Mouse (Mus musculus): Measurements from ENCODE around the gene Rprd1b.

Gene Rprd1b

DNA sequence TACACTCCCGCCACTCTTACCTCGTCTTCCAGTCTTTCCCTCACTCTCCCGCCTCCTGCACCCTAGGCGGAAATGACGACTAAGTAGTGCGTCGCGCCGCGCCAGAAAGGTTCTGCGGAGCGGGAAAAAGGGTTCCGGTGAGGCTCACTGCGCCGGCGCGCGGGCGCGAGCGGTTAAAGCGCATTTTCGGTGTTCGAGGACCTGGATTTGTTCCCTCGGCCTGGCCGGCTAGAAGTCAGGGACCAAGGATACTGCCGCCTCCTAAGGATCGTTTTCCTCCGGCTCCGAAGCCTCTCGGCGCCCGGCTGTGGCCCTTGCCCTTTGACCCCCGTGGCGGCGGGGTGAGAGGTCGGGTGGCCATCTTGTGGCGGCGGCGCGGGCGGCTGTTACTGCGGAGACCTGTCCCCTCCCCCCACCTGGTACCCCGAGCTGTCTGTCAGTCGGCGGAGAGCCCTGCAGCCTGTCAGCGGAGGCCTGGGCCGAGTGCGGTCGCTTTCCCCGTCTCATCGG lies at the start of gene Rprd1b, which contains the start of gene Tti1:
TSS of gene Rprd1b (plus strand) at position 144 of the 510 bp plus-strand sequence.
TSS of gene Tti1 (minus strand) at position 80 of the 510 bp plus-strand sequence.
- in situ Hi-C loops (cut with MboI, MseI), result no loop called here

DNA sequence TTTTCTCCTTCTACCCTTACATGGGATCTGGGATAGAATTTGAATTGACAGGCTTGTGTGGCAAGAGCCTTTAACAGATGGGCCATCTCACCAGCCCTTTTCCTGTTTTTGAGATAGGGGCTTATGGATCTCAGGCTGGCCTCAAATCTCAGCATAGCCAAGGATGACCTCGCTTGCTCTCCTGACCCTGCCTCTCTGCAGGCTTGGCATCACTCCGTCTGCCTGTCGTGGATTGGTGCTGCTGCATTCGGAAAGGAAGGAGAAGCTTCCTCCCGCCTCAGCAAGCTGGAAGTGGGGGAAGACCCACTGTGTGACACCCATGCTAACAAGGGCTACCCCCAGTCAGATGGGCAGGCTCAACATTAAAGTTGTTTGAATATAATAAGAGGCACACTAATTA lies 49.1 kb upstream of the Rprd1b start:
- in situ Hi-C loops (cut with MboI, MseI), result no loop called here

DNA sequence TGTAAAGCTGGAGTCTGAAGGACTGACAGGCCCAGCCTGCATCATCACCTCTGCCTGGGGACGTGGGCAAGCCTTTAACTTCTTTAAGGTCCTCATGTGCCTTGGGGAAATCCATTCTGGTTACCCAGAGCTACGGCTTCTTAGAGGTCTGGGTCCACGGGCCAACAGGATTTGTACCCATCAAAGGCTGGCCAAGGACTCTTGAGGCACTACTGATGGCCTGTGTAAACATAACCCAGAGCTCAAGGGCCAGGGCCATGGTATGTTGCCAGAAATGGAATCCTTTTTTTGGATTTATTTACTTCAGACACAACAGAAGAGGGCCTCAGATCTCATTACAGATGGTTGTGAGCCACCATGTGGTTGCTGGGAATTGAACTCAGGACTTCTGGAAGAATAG lies 45.6 kb upstream of the Rprd1b start:
- in situ Hi-C loops (cut with MboI, MseI), result no loop called here

DNA sequence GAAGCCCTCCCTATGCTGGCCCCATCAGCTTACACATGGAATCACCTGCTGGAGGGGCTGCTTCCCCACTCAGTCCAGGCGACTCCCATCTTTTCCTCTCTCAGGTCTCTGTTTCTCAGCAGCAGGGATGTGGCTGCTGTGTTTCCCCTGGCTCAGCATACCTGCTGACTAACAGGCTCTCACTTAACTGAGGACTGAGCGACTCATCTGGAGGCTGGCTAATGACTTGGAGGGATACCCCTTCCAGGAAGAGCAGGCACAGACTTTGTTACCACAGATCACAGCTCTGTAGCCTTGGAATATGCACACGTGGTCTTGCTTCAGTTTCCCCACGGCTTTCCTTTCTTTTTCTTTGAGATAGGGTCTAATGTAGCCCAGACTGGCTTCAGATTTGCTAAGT lies 45.0 kb upstream of the Rprd1b start:
- in situ Hi-C loops (cut with MboI, MseI), result no loop called here

GRCm38 (mm10) chr2:157985611-157986010 lies 42.7 kb upstream of the Rprd1b start:
- in situ Hi-C loops (cut with MboI, MseI), result no loop called here

DNA sequence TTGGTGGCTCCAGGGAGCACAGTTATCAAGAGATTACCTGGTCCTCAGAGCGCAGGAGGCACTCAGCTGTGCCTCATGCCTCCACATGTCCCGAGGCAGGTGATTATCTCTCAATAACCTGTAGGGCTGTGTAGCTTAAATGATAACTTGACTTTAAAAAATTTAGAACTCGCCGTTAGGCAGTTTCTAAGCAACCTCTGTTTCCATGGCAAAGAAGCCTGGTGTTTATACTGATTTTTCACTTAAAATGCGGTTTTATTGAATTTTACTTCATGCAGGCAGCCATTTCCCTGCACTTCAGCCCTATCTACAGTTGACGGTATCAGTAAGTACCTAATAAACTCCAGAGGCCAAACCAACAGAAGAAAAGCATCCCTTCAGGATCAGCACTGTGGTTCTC lies 42.1 kb upstream of the Rprd1b start:
- in situ Hi-C loops (cut with MboI, MseI), result no loop called here

DNA sequence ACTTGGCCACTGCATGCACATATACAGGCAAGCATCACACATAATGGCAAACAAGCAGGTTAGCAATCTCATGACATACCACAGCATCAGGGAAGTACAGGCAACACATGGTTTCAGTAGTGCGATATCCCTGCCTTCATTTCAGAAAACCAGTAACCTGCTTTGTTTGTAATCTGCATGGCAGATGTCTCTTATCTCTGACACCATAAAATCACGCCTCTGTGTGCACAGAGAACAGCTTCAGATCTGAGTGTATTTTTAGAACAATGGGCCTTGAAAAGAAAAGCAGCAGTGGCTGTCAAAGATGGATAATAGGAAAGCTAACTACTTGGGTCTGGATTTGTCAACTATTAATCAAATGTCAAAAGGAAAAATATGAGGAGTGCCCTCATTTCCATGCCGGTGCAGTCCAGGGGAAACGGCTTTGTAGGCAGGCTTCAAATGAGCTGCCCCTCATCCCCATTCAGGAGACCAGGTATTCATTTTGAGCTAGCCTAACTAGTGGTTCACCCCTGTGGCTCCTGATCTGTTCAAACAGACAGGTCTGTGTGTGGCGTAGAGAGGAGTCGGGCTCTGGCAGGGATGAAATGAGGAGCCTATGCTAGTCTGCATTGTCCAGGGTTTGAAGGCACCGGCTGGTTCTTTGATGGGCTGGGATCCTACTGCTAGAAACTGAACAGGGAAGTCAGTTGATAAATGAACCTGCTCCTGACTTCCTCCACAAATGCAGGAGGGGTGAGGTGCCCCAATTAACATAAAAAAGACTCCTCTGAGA lies 39.7 kb upstream of the Rprd1b start:
- in situ Hi-C loops (cut with MboI, MseI), result no loop called here

GRCm38 (mm10) chr2:157989946-157990345 lies 38.4 kb upstream of the Rprd1b start:
- in situ Hi-C loops (cut with MboI, MseI), result no loop called here

DNA sequence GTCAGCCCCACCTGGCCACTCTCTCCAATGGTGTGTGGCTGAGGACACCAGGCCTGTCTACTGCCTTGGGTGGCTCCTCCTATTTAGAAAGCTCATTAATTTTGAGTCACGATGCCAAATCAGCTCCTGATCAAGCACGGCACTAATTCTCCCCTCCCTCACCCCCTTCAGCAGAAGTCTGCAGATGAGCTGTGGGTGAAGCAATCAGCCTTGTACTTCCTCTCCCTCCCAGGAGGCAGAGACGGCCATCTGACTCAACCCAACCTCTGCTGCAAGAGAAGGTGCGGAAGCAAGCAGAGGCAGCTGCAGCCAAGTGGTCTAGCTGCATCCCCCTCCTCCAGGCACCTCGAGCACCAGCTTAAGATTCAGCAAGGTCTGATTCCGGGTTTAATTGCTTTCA lies 37.3 kb upstream of the Rprd1b start:
- in situ Hi-C loops (cut with MboI, MseI), result no loop called here

DNA sequence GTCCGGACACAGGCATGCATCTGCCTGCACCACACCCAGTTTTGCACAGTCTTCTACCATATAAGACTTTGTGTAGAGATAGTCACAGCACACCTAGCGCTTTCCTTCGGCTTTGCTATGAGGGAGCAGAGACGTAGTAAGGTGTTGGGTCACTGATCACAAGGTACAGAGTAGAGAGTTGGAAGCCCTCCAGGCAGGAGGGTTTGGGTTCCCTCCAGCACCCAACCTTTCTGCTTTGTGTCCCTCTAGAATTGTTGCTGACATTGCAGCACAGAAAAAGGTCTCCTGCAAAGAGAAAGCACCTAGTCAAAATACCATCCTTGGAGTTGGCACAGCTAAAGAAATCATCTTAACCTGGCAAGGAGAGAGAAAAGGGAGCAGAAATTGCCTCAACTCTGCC lies 35.8 kb upstream of the Rprd1b start:
- in situ Hi-C loops (cut with MboI, MseI), result no loop called here

DNA sequence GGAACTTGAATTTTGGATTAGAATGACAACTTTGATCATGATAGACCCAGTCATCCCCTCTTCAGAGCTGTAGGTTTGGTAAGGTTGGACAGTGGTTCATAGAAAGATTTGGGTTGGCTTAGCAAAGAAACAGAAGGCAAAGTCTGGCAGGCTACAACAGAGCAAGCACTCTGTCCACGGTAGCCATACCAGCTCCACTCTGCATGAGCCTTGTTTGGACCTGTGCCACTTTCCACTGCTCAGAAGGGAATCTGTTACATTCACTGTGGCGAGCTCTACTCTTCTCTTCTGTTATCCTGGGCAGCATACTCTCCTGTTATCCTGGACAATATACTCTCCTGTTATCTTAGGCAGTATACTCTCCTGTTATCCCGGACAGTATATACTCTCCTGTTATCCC lies 29.5 kb upstream of the Rprd1b start:
- in situ Hi-C loops (cut with MboI, MseI), result no loop called here

DNA sequence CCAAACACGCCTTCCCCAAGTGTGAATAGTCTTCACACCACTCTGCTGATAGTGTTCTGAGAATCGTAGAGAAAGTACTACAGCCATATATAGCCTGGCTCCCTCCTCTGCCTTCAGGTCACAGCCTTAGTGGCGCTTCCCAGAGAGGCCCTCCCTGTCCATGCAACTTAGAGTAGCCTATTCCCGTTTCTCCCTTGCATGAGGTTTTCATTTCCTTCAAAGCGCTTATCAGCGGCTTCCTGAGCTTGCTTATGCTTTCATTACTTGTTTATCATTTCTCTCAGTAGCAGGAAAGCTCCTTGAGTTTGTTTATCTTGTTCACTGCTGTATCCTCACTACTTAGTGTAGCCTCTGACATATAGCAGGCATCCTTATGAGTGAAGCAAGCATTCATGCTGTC lies 23.7 kb upstream of the Rprd1b start:
- in situ Hi-C loops (cut with MboI, MseI), result no loop called here

- in situ Hi-C loops (cut with MboI, MseI), result no loop called here
These were observed 22.7 kb upstream of the Rprd1b start for GRCm38 (mm10) chr2:158005641-158006040.

DNA sequence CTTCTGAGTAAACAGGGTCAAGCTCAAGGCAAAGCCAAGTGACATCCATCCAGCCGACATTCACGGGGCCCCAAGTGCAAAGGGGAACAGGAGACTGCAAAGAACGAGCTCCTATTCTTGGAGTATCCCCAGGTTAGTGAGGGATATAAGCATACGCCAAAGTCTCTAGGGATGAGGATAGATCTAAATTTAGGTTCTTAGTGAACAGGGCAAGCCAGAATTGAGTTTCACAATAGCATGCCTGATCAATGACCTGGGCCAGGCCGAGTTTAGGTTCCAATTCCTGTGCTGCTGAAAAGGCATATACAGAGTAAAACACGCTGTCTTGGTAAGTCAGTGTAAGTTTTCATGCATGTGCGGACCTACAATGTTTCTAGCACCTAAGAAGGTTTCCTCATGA lies 18.9 kb upstream of the Rprd1b start:
- in situ Hi-C loops (cut with MboI, MseI), result no loop called here

- in situ Hi-C loops (cut with MboI, MseI), result no loop called here
These were observed 15.7 kb upstream of the Rprd1b start for GRCm38 (mm10) chr2:158012608-158013007.

- in situ Hi-C loops (cut with MboI, MseI), result no loop called here
These were observed 11.0 kb upstream of the Rprd1b start for GRCm38 (mm10) chr2:158017330-158017729.

GRCm38 (mm10) chr2:158027855-158028353 lies 393 bp upstream of the Rprd1b start:
- in situ Hi-C loops (cut with MboI, MseI), result no loop called here

DNA sequence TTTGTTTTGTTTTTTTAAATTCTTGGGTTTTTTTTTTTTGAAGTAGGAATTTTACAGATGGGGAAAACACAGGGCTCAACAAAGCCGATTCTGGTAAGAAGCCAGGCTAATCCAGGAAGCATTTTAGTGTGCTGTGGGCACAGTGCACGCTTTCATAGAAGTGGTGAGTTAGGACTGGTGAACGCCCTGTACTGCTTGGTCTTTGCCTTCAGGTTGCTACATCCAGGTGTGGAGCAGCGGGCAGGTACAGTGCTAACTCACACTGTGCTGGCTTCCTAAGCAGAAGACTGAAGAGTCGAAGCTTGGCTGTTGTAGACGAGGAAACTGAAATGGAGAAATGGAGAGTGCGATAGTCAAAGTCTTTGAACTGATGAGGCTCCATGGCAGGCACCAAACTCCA lies 1.7 kb downstream of the Rprd1b start:
- in situ Hi-C loops (cut with MboI, MseI), result no loop called here

- in situ Hi-C loops (cut with MboI, MseI), result no loop called here
These were observed 7.5 kb downstream of the Rprd1b start for GRCm38 (mm10) chr2:158035813-158036212.

GRCm38 (mm10) chr2:158036408-158036807 lies 8.1 kb downstream of the Rprd1b start:
- in situ Hi-C loops (cut with MboI, MseI), result no loop called here

GRCm38 (mm10) chr2:158036953-158037352 lies 8.7 kb downstream of the Rprd1b start:
- in situ Hi-C loops (cut with MboI, MseI), result no loop called here

DNA sequence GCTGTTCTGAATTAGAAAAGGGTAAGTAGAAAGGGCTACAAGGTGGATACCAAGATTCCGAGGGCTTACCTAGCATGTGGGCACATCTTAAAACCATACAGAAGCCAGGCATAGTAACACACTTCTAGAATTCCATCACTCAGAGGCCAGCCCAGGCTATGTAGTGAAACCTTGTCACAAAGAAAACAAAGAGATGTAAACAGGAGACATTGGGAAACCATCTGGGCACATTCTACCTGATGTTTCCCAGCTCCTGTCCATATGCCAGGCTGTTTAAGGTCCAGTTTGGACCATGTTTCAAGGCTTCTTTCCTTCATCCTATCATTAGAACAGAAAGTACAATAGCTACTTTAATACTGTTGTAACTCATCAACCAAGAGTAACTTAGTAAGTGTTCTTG lies 9.3 kb downstream of the Rprd1b start:
- in situ Hi-C loops (cut with MboI, MseI), result no loop called here

DNA sequence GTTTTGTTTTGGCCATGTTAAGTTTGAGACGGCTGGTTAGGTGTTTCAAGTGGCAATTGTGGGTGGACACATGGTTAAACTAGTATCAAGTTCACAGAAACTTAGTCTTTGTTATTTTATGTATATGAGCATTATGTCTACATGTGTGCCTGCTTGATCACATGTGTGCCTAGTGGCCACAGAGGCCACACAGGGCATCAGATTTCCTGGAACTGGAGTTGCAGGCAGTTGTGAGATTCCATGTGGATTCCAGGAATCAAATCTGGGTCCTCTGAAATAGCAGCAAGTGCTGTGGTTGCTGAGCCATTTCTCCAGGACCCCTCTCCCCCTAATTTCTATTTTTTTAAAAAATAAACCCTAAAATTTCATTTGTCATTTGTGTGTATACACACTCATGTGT lies 11.4 kb downstream of the Rprd1b start:
- in situ Hi-C loops (cut with MboI, MseI), result no loop called here

Measured in T-helper 2 cell (primary cell).